Mouse (Mus musculus) liver, postnatal 0 days (tissue): ENCODE measurements around the gene Dop1b. TPM values are rescaled to one million over a fixed set of nuclear protein-coding genes. Genes with fewer than 3 reads are reported as not detected.
A peak's percentile ranks its signal among the peaks of the same experiment; 100 is the strongest.

Experiments
- ATAC-seq: fragments of 200-750 bp; cut with Nextera tagmentation; 2 replicates; pipeline ENCODE4 v1.8.0; 2017; ENCODE audit warnings: mild to moderate bottlenecking, moderate library complexity
- DNase-seq: peaks from one replicate; pipeline ENCODE4 v3.0.0-alpha.2; 2016
- H3K27ac ChIP-seq: fragments of 300-500 bp; sonication (generic); 2 replicates; pipeline ENCODE4 v1.5.1; 2014; ENCODE audit warnings: antibody characterized with exemption, moderate library complexity, mild to moderate bottlenecking, low read depth
- H3K27me3 ChIP-seq: fragments of 300-500 bp; sonication (generic); 2 replicates; pipeline ENCODE4 v1.6.1; 2014; ENCODE audit warnings: low read length, control low read depth, mixed read lengths; ENCODE audit not compliant: insufficient read depth
- H3K36me3 ChIP-seq: fragments of 300-500 bp; sonication (generic); replicated peaks from 2 replicates; pipeline ENCODE4 v1.6.1; 2014; ENCODE audit warnings: mild to moderate bottlenecking, control low read depth, low read length, moderate library complexity, mixed read lengths; ENCODE audit not compliant: insufficient read depth
- H3K4me1 ChIP-seq: fragments of 300-500 bp; sonication (generic); 2 replicates; pipeline ENCODE4 v1.6.1; 2014; ENCODE audit warnings: antibody characterized with exemption, mild to moderate bottlenecking, control low read depth; ENCODE audit not compliant: insufficient read depth
- H3K4me2 ChIP-seq: fragments of 300-500 bp; sonication (generic); 2 replicates; pipeline ENCODE4 v1.6.1; 2014; ENCODE audit warnings: low read depth, mild to moderate bottlenecking, low read length, moderate library complexity, mixed read lengths
- H3K4me3 ChIP-seq: fragments of 300-500 bp; sonication (generic); 2 replicates; pipeline ENCODE4 v1.5.1; 2014; ENCODE audit warnings: low read depth, low read length
- H3K9ac ChIP-seq: fragments of 300-500 bp; sonication (generic); replicated peaks from 2 replicates; pipeline ENCODE4 v1.6.1; 2014; ENCODE audit warnings: mild to moderate bottlenecking, moderate library complexity
- H3K9me3 ChIP-seq: fragments of 300-500 bp; sonication (generic); 2 replicates; pipeline ENCODE4 v1.6.1; 2016; ENCODE audit warnings: mild to moderate bottlenecking, control low read depth, low read length, mixed read lengths
- CTCF ChIP-seq: sonication (generic); IDR thresholded peaks from 2 replicates; pipeline ENCODE4 v1.5.1; 2016; ENCODE audit warnings: antibody characterized with exemption, low read depth
- EP300 ChIP-seq: IDR thresholded peaks from 2 replicates; pipeline ENCODE4 v1.6.1; 2016; ENCODE audit warnings: antibody characterized with exemption, low read depth, mild to moderate bottlenecking
- WGBS: fragments of 180-500 bp; shearing (Covaris S2); extraction: QIAGEN DNeasy Blood & Tissue Kit; methylation state at CpG from one replicate; pipeline ENCODE4 v1.1.7; 2014; ENCODE audit not compliant: insufficient replicate concordance; 5-methylcytosine and 5-hydroxymethylcytosine counted together
- polyA plus RNA-seq: library from polyadenylated mRNA; unstranded; fragments of >200 nt; fragmentation: Nextera tagmentation; extraction: Ambion mirVana; gene quantifications from 2 replicates; pipeline ENCODE4 v1.2.1, GENCODE M21; 2015

Gene Dop1b
- polyA plus RNA-seq, 1 experiment from 2014 or later: 6.4 TPM

DNA sequence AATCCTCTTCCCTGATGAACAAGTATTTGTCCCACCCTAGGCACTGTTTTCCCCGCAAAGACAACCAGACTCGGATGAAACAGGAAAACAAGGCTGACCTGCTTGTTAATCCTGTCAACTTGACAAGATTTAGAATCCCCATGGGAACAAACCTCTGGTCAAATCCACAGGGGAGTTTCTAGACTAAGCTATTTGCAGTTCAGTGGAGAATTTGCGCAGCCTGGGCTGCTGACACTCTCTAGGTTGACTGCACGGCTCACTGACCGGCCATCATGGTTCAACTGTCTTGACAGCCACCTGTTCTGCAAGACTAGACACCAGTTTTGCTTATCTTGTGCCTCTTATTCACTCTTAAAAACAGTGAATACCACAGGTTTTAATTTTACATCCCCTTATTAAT lies 119.2 kb downstream of the Dop1b start:
- no peak for ATAC-seq
- Histone ChIP-seq H3K36me3 (no peaks in the 10 kb centered on the region), H3K9ac (no peak overlapping the region), H3K27me3 (no peaks in the 10 kb centered on the region), H3K9me3 (0 out of 2 replicates have a peak, but pooled peaks cover 4% of the 10 kb centered on the region), H3K4me1 (peaks cover 25% of the 10 kb centered on the region), H3K4me3 (no peak overlapping the region), H3K27ac (peak overlapping the region; percentile 39; the same call in 1 of the 2 replicates), H3K4me2 (no peak overlapping the region)
- WGBS: 71% methylated on average over 5 of the region's 5 CpGs
- TF ChIP-seq CTCF (no peak), EP300 (no peak)
- DNase-seq: peak; percentile 38

DNA sequence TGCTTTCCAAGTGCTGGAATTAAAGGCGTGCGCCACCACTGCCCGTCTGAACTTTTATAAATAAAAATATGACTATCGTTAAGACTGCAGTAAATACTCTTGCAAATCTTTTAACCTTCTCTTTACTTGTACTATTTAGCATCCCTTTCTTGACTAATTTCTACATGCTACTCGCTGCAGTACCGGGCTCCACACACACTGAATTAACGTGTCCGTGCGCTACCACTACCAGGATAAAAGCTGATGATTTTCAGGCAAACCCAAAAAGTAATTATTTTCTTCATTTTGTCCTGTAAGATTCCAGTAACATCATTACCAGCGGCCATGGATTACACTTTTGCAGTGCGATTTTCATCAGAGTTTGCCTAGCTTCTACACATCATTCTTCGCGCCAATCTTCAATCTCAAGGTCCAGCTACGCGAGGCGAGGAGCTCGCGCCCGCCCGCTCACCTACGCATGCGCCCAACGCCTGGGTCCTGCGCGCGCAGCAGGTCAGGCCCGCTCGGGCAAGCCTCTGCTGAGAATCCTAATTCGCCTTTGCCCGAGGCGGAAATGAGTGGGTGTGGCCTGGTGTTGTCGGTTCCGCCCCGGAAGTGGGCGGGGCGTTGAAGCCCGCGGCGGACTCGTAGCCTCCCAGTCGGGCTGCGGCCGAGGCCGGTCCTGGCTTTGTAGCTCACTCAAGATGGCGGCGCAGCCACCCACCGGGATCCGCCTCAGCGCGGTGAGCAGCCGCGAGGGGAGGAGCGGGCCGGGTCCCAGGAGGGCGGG lies 120.1 kb downstream of the Dop1b start, which contains the start of gene Morc3:
Morc3 (plus strand) TSS at position 495 of the 769 bp plus-strand sequence.
- Histone ChIP-seq H3K4me3 (peak within 1 kb of the TSS; percentile 78), H3K9ac (peak within 1 kb of the TSS; percentile 94), H3K9me3 (0 out of 2 replicates have a peak, but pooled peaks cover 4% of the 10 kb centered on the region), H3K27ac (peak within 1 kb of the TSS; percentile 96), H3K27me3 (no peaks in the 10 kb centered on the region), H3K4me2 (peak within 1 kb of the TSS; percentile 86), H3K4me1 (peaks cover 25% of the 10 kb centered on the region), H3K36me3 (no peaks in the 10 kb centered on the region)
- 11% methylated on average over 55 of the region's 55 CpGs for WGBS
- ATAC-seq (peak; percentile 97), DNase-seq (peak; percentile 100)
- TF ChIP-seq EP300 (peak; percentile 20; the same call in 1 of the 2 replicates), CTCF (no peak)

DNA sequence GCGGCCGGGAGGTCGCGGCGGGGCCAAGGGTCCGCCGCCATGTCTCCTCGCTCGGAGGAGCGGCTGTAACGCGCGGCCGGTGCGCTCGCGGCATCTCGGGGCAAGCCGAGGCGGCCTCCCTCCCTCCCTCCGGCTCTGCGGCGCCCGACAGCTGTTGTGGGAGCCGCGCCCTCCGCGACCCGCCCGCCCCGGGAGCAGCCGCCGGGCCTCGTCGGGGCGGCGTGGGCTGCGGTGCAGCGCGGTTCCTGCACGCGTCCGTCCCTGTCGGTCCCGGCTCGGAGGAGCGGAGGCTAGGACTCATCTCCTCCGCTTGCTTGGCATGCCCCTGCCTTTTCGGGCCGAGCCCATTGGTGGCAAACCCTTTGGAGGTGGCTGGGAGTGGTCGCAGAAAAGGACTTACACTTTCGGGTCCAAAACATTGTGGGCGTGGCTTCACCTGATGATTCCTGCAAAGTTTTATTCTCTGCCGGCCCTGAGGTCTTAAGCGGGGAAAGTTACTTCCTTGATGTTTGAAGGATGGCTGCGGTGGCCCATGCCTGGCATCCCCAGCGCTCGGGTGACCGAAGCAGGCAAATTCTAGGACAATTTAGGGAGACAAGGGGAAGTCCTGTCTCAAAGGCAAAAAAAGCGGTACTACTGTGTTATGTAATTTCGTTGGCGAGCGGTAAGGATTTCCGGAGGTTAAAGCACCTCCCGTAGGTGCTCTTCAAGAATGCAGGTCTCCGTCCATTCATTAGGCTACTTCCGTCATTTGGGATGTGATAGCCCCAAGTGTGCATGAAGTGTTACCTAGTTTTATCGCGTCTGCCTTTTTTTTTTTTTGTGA lies 121.0 kb downstream of the Dop1b start:
- no peaks in the 10 kb centered on the region for H3K27me3 ChIP-seq
- H3K9ac ChIP-seq: peak overlapping the region; percentile 94
- WGBS: 2% methylated on average over 63 of the region's 69 CpGs
- no peaks in the 10 kb centered on the region for H3K36me3 ChIP-seq
- peak overlapping the region; percentile 96 for H3K27ac ChIP-seq
- H3K4me2 ChIP-seq: peak overlapping the region; percentile 86
- H3K9me3 ChIP-seq: 0 out of 2 replicates have a peak, but pooled peaks cover 4% of the 10 kb centered on the region
- ATAC-seq (peak; percentile 72), DNase-seq (no peak)
- peaks cover 25% of the 10 kb centered on the region for H3K4me1 ChIP-seq
- TF ChIP-seq EP300: no peak
- no peak for TF ChIP-seq CTCF
- peak overlapping the region; percentile 78 for H3K4me3 ChIP-seq

DNA sequence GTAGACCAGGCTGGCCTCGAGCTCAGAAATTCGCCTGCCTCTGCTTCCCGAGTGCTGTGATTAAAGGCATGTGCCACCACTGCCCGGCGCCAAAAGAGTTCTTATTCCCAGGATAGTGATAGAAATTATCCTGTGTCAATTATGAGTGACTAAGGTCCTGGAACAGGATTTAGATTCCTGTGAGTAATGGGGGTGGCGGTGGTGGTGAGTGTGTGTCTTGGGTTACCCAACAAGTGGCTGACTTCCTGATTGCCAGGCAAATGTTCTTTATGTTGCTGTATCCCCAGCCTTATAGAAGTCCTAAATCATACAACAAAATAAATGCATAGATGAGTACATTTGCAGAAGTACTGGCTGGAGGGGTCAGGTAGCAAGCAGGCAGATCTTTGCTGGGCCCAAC lies 121.8 kb downstream of the Dop1b start:
- DNase-seq (no peak), ATAC-seq (no peak)
- peak overlapping the region; percentile 78 for H3K4me3 ChIP-seq
- TF ChIP-seq EP300 (no peak), CTCF (no peak)
- no peaks in the 10 kb centered on the region for H3K27me3 ChIP-seq
- WGBS: 70% methylated on average over 6 of the region's 6 CpGs
- H3K4me2 ChIP-seq: peak overlapping the region; percentile 86
- H3K36me3 ChIP-seq: no peaks in the 10 kb centered on the region
- H3K27ac ChIP-seq: peak overlapping the region; percentile 96; the same call in 1 of the 2 replicates
- H3K4me1 ChIP-seq: peaks cover 29% of the 10 kb centered on the region
- H3K9ac ChIP-seq: no peak overlapping the region
- H3K9me3 ChIP-seq: no peaks in the 10 kb centered on the region

DNA sequence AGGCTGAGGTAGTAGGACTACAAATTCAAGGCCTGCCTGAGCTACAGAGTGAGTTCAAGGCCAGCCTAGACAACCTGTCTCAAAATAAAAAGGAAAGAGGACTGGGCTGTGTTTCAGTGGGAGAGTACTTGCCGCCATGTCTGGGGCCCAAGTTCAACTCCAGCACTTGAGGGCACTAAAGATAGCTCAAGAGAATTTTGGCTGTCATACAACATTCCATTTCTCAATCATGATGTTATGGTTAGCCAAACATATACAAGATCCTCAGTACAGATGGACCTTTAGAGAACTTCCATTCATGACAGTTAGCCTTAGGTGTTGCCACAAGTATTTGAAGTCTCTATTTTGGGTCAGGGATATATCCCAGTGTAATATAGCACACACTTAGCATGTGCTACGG lies 122.4 kb downstream of the Dop1b start:
- H3K4me1 ChIP-seq: peaks cover 33% of the 10 kb centered on the region
- no peak for TF ChIP-seq CTCF
- TF ChIP-seq EP300: no peak
- H3K9me3 ChIP-seq: no peaks in the 10 kb centered on the region
- DNase-seq (no peak), ATAC-seq (no peak)
- H3K27me3 ChIP-seq: no peaks in the 10 kb centered on the region
- H3K36me3 ChIP-seq: no peaks in the 10 kb centered on the region
- no peak overlapping the region for H3K4me3 ChIP-seq
- H3K27ac ChIP-seq: 0 out of 2 replicates have a peak overlapping the region, but pooled peaks have one; percentile 11
- WGBS: 73% methylated on average over 2 of the region's 2 CpGs
- H3K4me2 ChIP-seq: peak overlapping the region; percentile 86; the same call in 1 of the 2 replicates
- no peak overlapping the region for H3K9ac ChIP-seq

DNA sequence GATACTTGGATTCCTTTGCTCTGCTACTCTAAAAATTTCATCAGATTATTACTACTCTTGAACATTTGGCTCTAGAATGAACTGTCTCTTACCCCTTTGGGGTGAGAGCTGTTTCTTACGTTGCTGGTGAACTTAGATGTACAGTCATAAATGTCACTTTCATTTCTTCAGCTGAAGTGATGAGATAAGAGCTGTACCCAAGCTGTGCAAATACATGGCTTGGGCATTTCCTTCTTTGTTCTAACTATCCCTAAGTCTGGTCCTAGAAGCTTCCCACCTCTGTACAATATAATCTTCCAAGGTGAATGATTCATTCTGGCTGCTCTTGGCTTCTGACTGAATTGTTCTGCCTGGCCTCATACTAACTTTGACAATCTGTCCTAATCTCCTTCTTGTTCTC lies 127.3 kb downstream of the Dop1b start:
- WGBS: 79% methylated on average over 1 of the region's 1 CpGs
- no peak for TF ChIP-seq CTCF
- no peak for TF ChIP-seq EP300

More for the DNA sequence above, 127.3 kb downstream of the Dop1b start:
- H3K27ac ChIP-seq: no peak overlapping the region
- H3K36me3 ChIP-seq: peaks cover 4% of the 10 kb centered on the region; the same call in 1 of the 2 replicates
- no peak overlapping the region for H3K9ac ChIP-seq
- H3K4me2 ChIP-seq: no peak overlapping the region
- no peak overlapping the region for H3K4me3 ChIP-seq
- no peaks in the 10 kb centered on the region for H3K27me3 ChIP-seq
- peaks cover 24% of the 10 kb centered on the region for H3K4me1 ChIP-seq
- DNase-seq: no peak
- no peaks in the 10 kb centered on the region for H3K9me3 ChIP-seq
- no peak for ATAC-seq
